Mouse (Mus musculus): ENCODE measurements at regions not wholly inside any gene's neighbourhood (a gene's known extent, or its start where the extent isn't known, plus 50 kb on each side); places are given as distances from the start of the nearest gene placed in this dataset.

GRCm38 (mm10) chr2:116364136-116364535 lies 298.5 kb upstream of the Meis2 start:
- TF ChIP-seq CTCF (IDR thresholded peaks at IDR 0.05; ENCODE audit: insufficient read depth, low read length) (no peak), POLR2A (IDR thresholded peaks at IDR 0.05; ENCODE audit: borderline replicate concordance, extremely low read depth, low read depth, low read length) (no peak)

Data from lung, adult 2 months (tissue).